Mouse (Mus musculus) G1E (cell line): ENCODE measurements around the gene Arhgap23.

ENCODE experiments used
- CTCF ChIP-seq: IDR thresholded peaks from 2 replicates; pipeline ENCODE4 v1.5.1; 2012; ENCODE audit warnings: low read depth, low read length, inconsistent platforms, mixed read lengths
- GATA1 ChIP-seq: IDR thresholded peaks from 2 replicates; pipeline ENCODE4 v1.6.1; 2012; ENCODE audit warnings: borderline replicate concordance, low read length, inconsistent platforms, mixed read lengths
- POLR2AphosphoS5 ChIP-seq: IDR thresholded peaks from 2 replicates; pipeline ENCODE4 v1.6.1; 2012; ENCODE audit warnings: low read depth, low read length, inconsistent platforms; ENCODE audit not compliant: insufficient replicate concordance
- TAL1 ChIP-seq: conservative IDR thresholded peaks from 2 replicates; pipeline ENCODE4 v1.6.1; 2012; ENCODE audit warnings: low read depth, low read length, inconsistent platforms, mixed read lengths

- TF ChIP-seq CTCF (no peak), GATA1 (no peak), TAL1 (no peak), POLR2AphosphoS5 (no peak)
These were observed 85.6 kb downstream of the Arhgap23 start for GRCm38 (mm10) chr11:97500720-97501448.
